Mouse (Mus musculus) layer of hippocampus, postnatal 14 days (tissue): ENCODE measurements at regions not wholly inside any gene's neighbourhood (a gene's known extent, or its start where the extent isn't known, plus 50 kb on each side); places are given as distances from the start of the nearest gene placed in this dataset.

Experiments used
- DNase-seq, 2 experiments: peaks; one replicate each; pipeline ENCODE4 v3.0.0; 2021 to 2022; ENCODE audit warnings: low spot score in 2 of 2, mixed read lengths in 1 of 2

DNA sequence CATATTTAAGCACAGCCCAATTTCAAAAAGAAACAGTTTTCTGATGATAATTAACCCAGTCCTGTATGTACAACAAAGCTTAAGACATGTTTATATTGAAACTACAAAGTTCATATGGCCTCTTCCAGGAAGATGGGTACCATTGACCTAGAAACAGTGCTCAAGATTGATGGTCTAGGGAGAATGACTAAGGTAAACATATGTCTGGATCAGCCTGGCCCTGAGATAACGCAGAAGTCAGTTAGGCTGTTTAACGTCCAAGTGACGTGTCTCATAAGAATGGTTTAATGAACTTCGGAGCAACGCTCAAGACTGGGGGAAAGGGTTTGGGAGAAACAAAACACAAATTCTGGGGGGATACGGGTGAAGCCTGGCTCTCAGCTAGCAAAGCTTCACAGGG lies 60.8 kb upstream of the Plcz1 start:
- no peak for DNase-seq

DNA sequence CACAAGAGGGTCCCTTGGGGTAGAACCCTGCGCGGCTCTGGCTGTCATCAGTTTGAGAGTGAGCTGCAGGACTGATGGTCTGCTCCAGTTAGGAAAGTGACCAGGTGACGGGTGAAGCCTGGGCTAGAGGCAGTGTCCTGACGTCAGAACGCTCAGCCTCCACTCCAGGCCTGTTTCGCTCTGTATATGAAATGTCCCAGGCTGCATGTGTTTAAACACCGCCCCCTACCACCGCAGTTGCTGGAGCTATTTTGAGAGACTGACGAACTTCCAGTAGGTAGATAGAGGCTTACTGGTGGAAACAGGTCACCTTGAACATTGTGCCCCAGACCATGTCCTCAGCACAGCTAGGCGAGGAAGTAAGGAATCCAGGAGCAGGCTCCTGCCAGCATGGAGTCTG lies 54.2 kb upstream of the Plcz1 start:
- DNase-seq, result no peak
